Mouse (Mus musculus): Measurements from ENCODE around the gene Ankrd6.
"Not testable (repeated sequence)": the region's sequence is repeated elsewhere in the genome, so short reads cannot be mapped to it uniquely, and the experiment has no call there.

The Ankrd6 gene

GRCm38 (mm10) chr4:32950356-32951034 is at the start of gene Ankrd6:
Gene Ankrd6 (minus strand): TSS chr4:32950841.
- DNase-seq (ENCODE audit: low spot score), result no peak

GRCm38 (mm10) chr4:32998996-32999395 is 48.4 kb upstream of the Ankrd6 start:
- DNase-seq (ENCODE audit: low spot score), result no peak

- no peak for DNase-seq (ENCODE audit: low spot score)
These were observed 46.9 kb upstream of the Ankrd6 start for GRCm38 (mm10) chr4:32997571-32997970.

GRCm38 (mm10) chr4:32996083-32996482 is 45.4 kb upstream of the Ankrd6 start:
- no peak for DNase-seq (ENCODE audit: low spot score)

- DNase-seq (ENCODE audit: low spot score), result no peak
These were observed 43.5 kb upstream of the Ankrd6 start for GRCm38 (mm10) chr4:32994168-32994567.

GRCm38 (mm10) chr4:32989346-32989745 is 38.7 kb upstream of the Ankrd6 start:
- no peak for DNase-seq (ENCODE audit: low spot score)

GRCm38 (mm10) chr4:32987006-32987405 is 36.4 kb upstream of the Ankrd6 start:
- no peak for DNase-seq (ENCODE audit: low spot score)

- DNase-seq (ENCODE audit: low spot score), result no peak
These were observed 35.0 kb upstream of the Ankrd6 start for GRCm38 (mm10) chr4:32985684-32986083.

- DNase-seq (ENCODE audit: low spot score), result no peak
These were observed 34.4 kb upstream of the Ankrd6 start for GRCm38 (mm10) chr4:32984801-32985675.

- no peak for DNase-seq (ENCODE audit: low spot score)
These were observed 33.6 kb upstream of the Ankrd6 start for GRCm38 (mm10) chr4:32984242-32984641.

GRCm38 (mm10) chr4:32983176-32984155 is 32.8 kb upstream of the Ankrd6 start:
- no peak for DNase-seq (ENCODE audit: low spot score)

GRCm38 (mm10) chr4:32982716-32983175 is 32.1 kb upstream of the Ankrd6 start, which contains the start of gene Rragd:
Gene Rragd (plus strand): TSS chr4:32983037.
- DNase-seq (ENCODE audit: low spot score), result no peak

- DNase-seq (ENCODE audit: low spot score), result no peak
These were observed 31.5 kb upstream of the Ankrd6 start for GRCm38 (mm10) chr4:32982041-32982715.

- DNase-seq (ENCODE audit: low spot score), result no peak
These were observed 31.0 kb upstream of the Ankrd6 start for GRCm38 (mm10) chr4:32981617-32982016.

GRCm38 (mm10) chr4:32980061-32980460 is 29.4 kb upstream of the Ankrd6 start:
- DNase-seq (ENCODE audit: low spot score), result no peak

GRCm38 (mm10) chr4:32977331-32977730 is 26.7 kb upstream of the Ankrd6 start:
- DNase-seq (ENCODE audit: low spot score), result no peak

GRCm38 (mm10) chr4:32964619-32965018 is 14.0 kb upstream of the Ankrd6 start:
- not testable (repeated sequence) for DNase-seq (ENCODE audit: low spot score)

- no peak for DNase-seq (ENCODE audit: low spot score)
These were observed 10.8 kb upstream of the Ankrd6 start for GRCm38 (mm10) chr4:32961394-32961793.

GRCm38 (mm10) chr4:32956423-32956822 is 5.8 kb upstream of the Ankrd6 start:
- DNase-seq (ENCODE audit: low spot score), result no peak

- no peak for DNase-seq (ENCODE audit: low spot score)
These were observed 2.0 kb upstream of the Ankrd6 start for GRCm38 (mm10) chr4:32952681-32953080.

Measured in layer of hippocampus, adult 9-10 months (tissue).